Mouse (Mus musculus) heart, adult 2 months (tissue): ENCODE measurements around the gene Mettl21e. TPM values are rescaled to one million over a fixed set of nuclear protein-coding genes. Genes with fewer than 3 reads are reported as not detected.
"Not testable (repeated sequence)": the region's sequence is repeated elsewhere in the genome, so short reads cannot be mapped to it uniquely, and the experiment has no call there.

Experiments
- DNase-seq, 2 experiments: peaks; one replicate each; pipeline ENCODE4 v3.0.0; 2021
- H3K27ac ChIP-seq: fragments of 200-600 bp; 2 replicates; pipeline ENCODE4 v1.8.1; 2022
- H3K27me3 ChIP-seq: fragments of 200-500 bp; 2 replicates; pipeline ENCODE4 v1.6.1; 2012; ENCODE audit warnings: mild to moderate bottlenecking, low read length, inconsistent platforms, mixed read lengths; ENCODE audit not compliant: control insufficient read depth, insufficient read depth
- H3K36me3 ChIP-seq: fragments of 200-500 bp; 2 replicates; pipeline ENCODE4 v1.6.1; 2012; ENCODE audit warnings: low read length, inconsistent platforms; ENCODE audit not compliant: control insufficient read depth, insufficient read depth
- H3K4me1 ChIP-seq: fragments of 200-500 bp; 2 replicates; pipeline ENCODE4 v1.6.1; 2011; ENCODE audit warnings: low read length; ENCODE audit not compliant: control insufficient read depth, insufficient read depth
- H3K4me3 ChIP-seq: fragments of 200-600 bp; 2 replicates; pipeline ENCODE4 v1.8.1; 2022
- H3K79me2 ChIP-seq: fragments of 200-500 bp; replicated peaks from 2 replicates; pipeline ENCODE4 v1.6.1; 2012; ENCODE audit warnings: mild to moderate bottlenecking, inconsistent platforms, low read length, moderate library complexity, mixed read lengths; ENCODE audit not compliant: control insufficient read depth, insufficient read depth
- H3K9ac ChIP-seq: fragments of 200-500 bp; 2 replicates; pipeline ENCODE4 v1.6.1; 2012; ENCODE audit warnings: low read depth, mild to moderate bottlenecking, control low read depth, inconsistent platforms, low read length, mixed read lengths
- CTCF ChIP-seq: fragments of 200-600 bp; IDR thresholded peaks from 2 replicates; pipeline ENCODE4 v1.8.1; 2022; ENCODE audit warnings: antibody characterized with exemption, mild to moderate bottlenecking, moderate library complexity
- EP300 ChIP-seq: fragments of 200-500 bp; IDR thresholded peaks from 2 replicates; pipeline ENCODE4 v1.6.1; 2011; ENCODE audit warnings: low read depth, low read length, control low read depth; ENCODE audit not compliant: insufficient read depth
- POLR2A ChIP-seq: fragments of 200-500 bp; IDR thresholded peaks from 2 replicates; pipeline ENCODE4 v1.6.1; 2011; ENCODE audit warnings: mild to moderate bottlenecking, low read depth, low read length, control low read depth; ENCODE audit not compliant: insufficient read depth
- WGBS: fragments of 180-500 bp; shearing (Covaris S2); methylation state at CpG from one replicate; pipeline ENCODE4 v1.1.7; 2018; 5-methylcytosine and 5-hydroxymethylcytosine counted together
- intact Hi-C: fragments of 180-260 bp; cut with DNase I; formaldehyde crosslinking; loops from one replicate; pipeline ENCODE4 v1.15.1; 2025
- long read RNA-seq: library from polyadenylated mRNA; stranded (forward); transcript quantifications from one replicate; pipeline ENCODE4 v2.0.0, GENCODE M21; 2021
- polyA plus RNA-seq: library from polyadenylated mRNA; depleted of rRNA; stranded (reverse); fragments of >200 nt; gene quantifications from 2 replicates; pipeline ENCODE4 v1.2.3, GENCODE M21; 2012; rRNA removed
- total RNA-seq, 2 experiments: library from RNA; stranded (reverse); gene quantifications; 2 replicates each; pipeline ENCODE4 v1.2.3; 2021

The Mettl21e gene
- total RNA-seq (under 1 TPM in 1 of 2 experiments, not detected in 1; 0.11 TPM), polyA plus RNA-seq (0.06 TPM in 1 of 2 replicates, not detected in the other)
- long read RNA-seq = 0 reads

DNA sequence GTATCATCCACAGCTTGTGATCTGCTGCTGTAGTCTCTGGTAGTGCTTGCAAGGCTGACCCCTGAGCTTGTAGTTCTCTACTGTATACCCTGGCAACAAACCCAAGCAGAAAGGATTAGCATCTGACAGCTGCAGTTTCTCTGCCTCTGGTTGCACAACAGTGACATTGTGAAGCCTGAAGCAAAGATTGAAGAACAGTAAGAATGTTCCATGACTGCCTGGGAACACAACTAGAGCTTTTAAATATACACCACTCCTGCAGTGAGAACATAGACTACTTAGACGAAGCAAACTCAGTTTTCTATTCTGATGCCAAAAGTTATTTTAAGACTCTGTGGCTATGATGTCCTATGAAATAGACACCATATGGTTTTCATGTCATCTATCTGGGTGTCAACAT lies at the start of gene Mettl21e:
Gene Mettl21e (minus strand): TSS at position 86 of the 400 bp plus-strand sequence.
- 37% methylated on average over 1 of the region's 1 CpGs for WGBS
- no peak within 1 kb of the TSS for H3K27ac ChIP-seq
- H3K4me3 ChIP-seq = no peak within 1 kb of the TSS

DNA sequence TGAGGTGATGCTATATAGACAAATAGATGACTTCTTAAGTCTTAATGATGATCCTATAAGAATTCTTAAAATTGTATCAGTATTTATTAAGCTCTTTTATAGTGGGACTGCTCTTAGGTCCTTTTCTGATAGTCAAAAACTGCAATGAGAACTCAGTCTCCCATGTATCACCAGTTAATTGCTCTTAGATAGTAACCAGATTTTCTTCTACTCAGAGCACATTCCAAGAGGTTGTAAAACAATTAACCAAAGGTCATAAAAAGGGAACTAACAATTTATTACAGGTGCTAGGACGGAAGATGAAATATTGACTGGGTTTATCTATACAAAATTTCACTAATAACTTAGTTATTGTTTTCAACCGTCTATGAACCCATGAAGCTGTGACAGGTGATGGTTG lies 21.7 kb upstream of the Mettl21e start:
- H3K4me3 ChIP-seq, H3K79me2 ChIP-seq, H3K9ac ChIP-seq, H3K27me3 ChIP-seq, DNase-seq, intact Hi-C loops, H3K27ac ChIP-seq, H3K36me3 ChIP-seq, H3K4me1 ChIP-seq: not testable (repeated sequence)
- 84% methylated on average over 2 of the region's 2 CpGs for WGBS

More for the DNA sequence above, at the start of gene Mettl21e:
- intact Hi-C loops = no loop called here
- TF ChIP-seq POLR2A (no peak), CTCF (no peak), EP300 (no peak)
- Histone ChIP-seq H3K36me3 (no peaks in the 10 kb centered on the region), H3K79me2 (no peaks in the 10 kb centered on the region), H3K27me3 (no peaks in the 10 kb centered on the region), H3K4me1 (peaks cover 1% of the 10 kb centered on the region; the same call in 1 of the 2 replicates), H3K9ac (no peak within 1 kb of the TSS)
- DNase-seq = peak; percentile 40 to 44

DNA sequence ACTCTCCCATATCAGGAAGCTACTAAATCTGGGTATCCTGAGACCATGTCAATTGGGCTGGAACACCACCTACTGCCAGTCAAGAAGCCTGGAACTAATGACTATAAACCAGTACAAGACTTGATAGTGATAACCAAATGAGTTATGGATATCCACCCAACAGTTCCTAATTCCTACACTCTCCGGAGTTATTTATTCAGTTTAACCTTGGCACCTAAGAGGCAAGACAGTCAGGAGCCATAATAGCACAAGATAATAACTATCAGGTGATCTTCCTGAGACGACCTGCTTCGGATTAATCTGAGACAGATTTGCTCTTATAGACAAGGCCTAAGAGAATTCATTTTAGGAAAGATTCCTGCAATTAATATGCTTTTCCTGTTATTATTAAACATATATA lies 21.2 kb upstream of the Mettl21e start:
- Histone ChIP-seq H3K79me2 (no peaks in the 10 kb centered on the region), H3K4me3 (no peak overlapping the region), H3K4me1 (no peaks in the 10 kb centered on the region), H3K27me3 (no peaks in the 10 kb centered on the region), H3K27ac (no peak overlapping the region), H3K36me3 (no peaks in the 10 kb centered on the region), H3K9ac (no peak overlapping the region)
- 78% methylated on average over 3 of the region's 3 CpGs for WGBS
- no peak for DNase-seq
- TF ChIP-seq POLR2A (no peak), EP300 (no peak), CTCF (no peak)
- intact Hi-C loops = no loop called here

- H3K4me1 ChIP-seq = no peaks in the 10 kb centered on the region
- WGBS = 73% methylated on average over 2 of the region's 2 CpGs
- no peak overlapping the region for H3K27ac ChIP-seq
- H3K9ac ChIP-seq = no peak overlapping the region
- no peaks in the 10 kb centered on the region for H3K79me2 ChIP-seq
- H3K36me3 ChIP-seq = no peaks in the 10 kb centered on the region
- H3K4me3 ChIP-seq = no peak overlapping the region
- intact Hi-C loops = no loop called here
- no peaks in the 10 kb centered on the region for H3K27me3 ChIP-seq
- TF ChIP-seq EP300 (no peak), CTCF (peak; percentile 43)
- no peak for DNase-seq
These were observed 18.5 kb upstream of the Mettl21e start for GRCm38 (mm10) chr1:44237305-44237704.

DNA sequence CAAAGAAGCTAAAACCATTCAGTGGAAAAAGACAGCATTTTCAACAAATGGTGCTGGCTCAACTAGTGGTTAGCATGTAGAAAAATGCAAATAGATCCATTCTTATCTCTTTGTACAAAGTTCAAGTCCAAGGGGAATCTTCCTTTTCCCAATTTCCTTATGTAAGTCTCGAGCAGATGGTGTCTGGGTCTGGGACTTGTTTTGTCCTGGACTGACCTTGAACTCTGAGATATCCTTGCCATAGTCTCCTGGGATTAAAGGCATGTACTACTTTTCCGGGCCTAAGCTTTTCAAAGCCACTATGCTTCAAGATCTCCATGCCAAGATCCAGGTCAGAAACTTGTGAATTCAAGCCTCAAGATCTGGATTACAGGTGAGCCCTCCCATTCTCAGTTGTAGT lies 16.6 kb upstream of the Mettl21e start:
- DNase-seq = no peak
- H3K4me3 ChIP-seq = no peak overlapping the region
- no peak for TF ChIP-seq CTCF
- TF ChIP-seq POLR2A = no peak
- no peak for TF ChIP-seq EP300
- intact Hi-C loops = no loop called here
- no peaks in the 10 kb centered on the region for H3K27me3 ChIP-seq
- H3K4me1 ChIP-seq = no peaks in the 10 kb centered on the region
- no peaks in the 10 kb centered on the region for H3K36me3 ChIP-seq
- H3K79me2 ChIP-seq = no peaks in the 10 kb centered on the region
- H3K9ac ChIP-seq = no peak overlapping the region
- WGBS = 46% methylated on average over 2 of the region's 2 CpGs
- no peak overlapping the region for H3K27ac ChIP-seq

DNA sequence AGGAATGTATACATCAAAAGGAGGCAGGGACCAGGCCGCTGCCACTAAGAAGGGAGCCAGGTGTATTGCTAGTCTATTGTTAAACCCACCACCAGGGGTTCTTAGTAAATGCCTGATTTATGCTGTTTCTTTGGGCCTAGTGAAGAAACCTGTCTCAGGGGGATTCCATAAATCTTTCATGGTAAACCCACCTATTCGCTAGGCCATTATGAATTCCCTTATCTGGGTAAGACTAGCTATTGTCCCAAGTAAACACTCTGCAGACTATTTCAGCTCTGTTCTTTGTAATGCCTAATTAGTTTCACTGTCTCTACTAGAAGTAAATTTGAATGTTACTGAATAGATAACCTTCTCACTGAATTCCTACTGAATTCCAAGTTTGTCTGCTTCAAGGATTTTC lies 15.8 kb upstream of the Mettl21e start:
- H3K9ac ChIP-seq, H3K27ac ChIP-seq, H3K27me3 ChIP-seq, H3K79me2 ChIP-seq, H3K36me3 ChIP-seq, H3K4me3 ChIP-seq, intact Hi-C loops, H3K4me1 ChIP-seq, DNase-seq: not testable (repeated sequence)
- 98% methylated on average over 2 of the region's 2 CpGs for whole genome bisulfite sequencing

DNA sequence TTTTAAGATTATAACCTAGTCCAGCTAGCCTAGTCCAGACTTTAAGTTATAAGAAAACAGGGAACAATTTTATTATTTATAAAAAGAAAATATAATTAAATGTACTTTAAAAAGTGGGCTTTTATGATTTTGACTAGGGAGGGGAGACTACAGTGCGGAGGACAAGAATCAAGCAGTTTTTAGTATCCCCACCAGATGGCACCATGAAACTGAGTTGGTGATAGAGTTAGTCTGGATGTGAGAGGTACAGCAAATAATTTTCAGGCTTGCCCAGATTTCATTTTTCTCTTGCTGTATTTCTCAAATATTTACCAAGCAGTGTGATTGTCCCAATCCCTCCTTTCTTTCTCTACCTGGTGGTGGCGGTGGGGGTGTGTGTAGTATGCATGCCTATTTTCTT lies 10.3 kb upstream of the Mettl21e start:
- intact Hi-C loops = loop anchor here (1.0 to 10.0 kb wide), 3 partner anchors 512 to 1538 kb away; partner anchors contain the start of gene Col3a1
- no peak overlapping the region for H3K27ac ChIP-seq
- no peaks in the 10 kb centered on the region for H3K36me3 ChIP-seq
- no peak overlapping the region for H3K4me3 ChIP-seq
- H3K27me3 ChIP-seq = no peaks in the 10 kb centered on the region
- TF ChIP-seq EP300 = no peak
- no peak for TF ChIP-seq POLR2A
- TF ChIP-seq CTCF = peak; percentile 80
- 51% methylated on average over 2 of the region's 2 CpGs for WGBS
- no peaks in the 10 kb centered on the region for H3K79me2 ChIP-seq
- H3K9ac ChIP-seq = no peak overlapping the region
- no peaks in the 10 kb centered on the region for H3K4me1 ChIP-seq
- DNase-seq = no peak
